Mouse (Mus musculus): ENCODE results near the gene Npr1. TPM values are rescaled to one million over a fixed set of nuclear protein-coding genes. Genes with fewer than 3 reads are reported as not detected.

Npr1 gene
- polyA plus RNA-seq (2011; ENCODE audit: insufficient read depth, insufficient read length, low replicate concordance, missing spikeins): 6.4 and 10.6 TPM in 2 replicates

DNA sequence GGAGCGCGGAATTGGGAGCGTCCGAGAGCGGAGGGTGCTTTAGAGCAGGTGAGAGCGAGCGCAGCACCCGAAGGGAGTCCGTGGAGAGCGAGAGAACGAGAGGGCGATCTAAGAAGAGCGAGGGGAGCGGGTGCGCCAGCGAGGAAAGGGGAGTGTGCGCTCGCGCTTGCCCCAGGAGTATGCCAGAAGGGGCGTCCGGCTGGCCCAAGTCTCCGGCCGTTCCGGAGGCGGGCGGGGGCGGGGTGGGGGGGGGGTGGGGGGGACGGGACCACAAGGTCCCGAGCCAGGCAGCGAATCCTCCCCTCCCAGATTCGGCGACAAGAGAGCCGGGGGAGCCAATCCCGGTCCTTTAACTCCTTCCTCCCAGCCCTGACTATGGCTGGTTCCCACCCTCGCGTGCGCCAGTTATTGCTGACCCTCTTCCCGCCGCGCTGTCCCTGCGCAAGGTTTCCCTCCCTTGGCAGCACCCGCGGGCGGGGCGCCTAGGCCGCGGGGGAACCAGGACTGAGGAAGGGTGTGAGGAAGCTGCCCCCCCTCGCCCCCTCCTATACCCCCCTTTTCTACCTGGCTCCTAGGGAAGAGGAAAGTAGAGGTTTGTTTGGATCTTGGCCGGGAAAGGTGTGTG is at the start of gene Npr1:
Gene Npr1 (minus strand): TSS at position 181 of the 625 bp plus-strand sequence.
- TF ChIP-seq POLR2A (IDR thresholded peaks at IDR 0.05; ENCODE audit: borderline replicate concordance, control insufficient read depth, low read depth, low read length) (no peak), CTCF (IDR thresholded peaks at IDR 0.05; ENCODE audit: control insufficient read depth, insufficient read depth, low read length) (no peak)
- Histone ChIP-seq H3K4me3 (replicated peaks; ENCODE audit: control insufficient read depth, low read depth, low read length) (peak within 1 kb of the TSS; percentile 29), H3K27ac (ENCODE audit: control insufficient read depth, insufficient read depth, low read depth, low read length, poor library complexity) (no peak within 1 kb of the TSS; the same call in 1 of the 2 replicates), H3K4me1 (ENCODE audit: control insufficient read depth, insufficient read depth, low read length) (no peaks in the 10 kb centered on the region)
- WGBS: under 1% methylated on average over 43 of the region's 49 CpGs

DNA sequence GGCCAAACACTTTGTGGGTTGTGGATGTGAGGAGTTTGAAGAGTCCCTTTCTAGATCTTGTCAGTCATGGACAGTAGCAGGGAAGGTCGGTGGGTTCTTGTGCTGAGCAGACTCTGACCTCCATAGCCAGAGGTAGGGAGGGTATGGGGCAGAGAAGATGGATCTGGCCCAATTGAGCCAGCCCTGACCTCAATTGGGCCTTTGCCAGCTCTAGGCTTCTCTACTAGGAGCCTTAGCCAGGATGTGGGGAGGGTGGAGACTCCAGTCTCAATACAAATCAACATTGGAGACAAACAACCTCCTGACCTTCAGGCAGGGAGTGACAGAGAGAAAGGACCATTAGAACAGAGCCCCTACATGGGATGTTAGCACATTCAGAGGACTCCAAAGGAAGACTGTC is 49.6 kb upstream of the Npr1 start:
- H3K4me1 ChIP-seq (ENCODE audit: control insufficient read depth, insufficient read depth, low read length): peaks cover 3% of the 10 kb centered on the region; the same call in 1 of the 2 replicates
- no peak overlapping the region for H3K27ac ChIP-seq (ENCODE audit: control insufficient read depth, insufficient read depth, low read depth, low read length, poor library complexity)
- peak overlapping the region; percentile 74 for H3K4me3 ChIP-seq (replicated peaks; ENCODE audit: control insufficient read depth, low read depth, low read length)
- TF ChIP-seq POLR2A (IDR thresholded peaks at IDR 0.05; ENCODE audit: borderline replicate concordance, control insufficient read depth, low read depth, low read length) (no peak), CTCF (IDR thresholded peaks at IDR 0.05; ENCODE audit: control insufficient read depth, insufficient read depth, low read length) (no peak)
- WGBS: 4% methylated on average over 1 of the region's 1 CpGs

DNA sequence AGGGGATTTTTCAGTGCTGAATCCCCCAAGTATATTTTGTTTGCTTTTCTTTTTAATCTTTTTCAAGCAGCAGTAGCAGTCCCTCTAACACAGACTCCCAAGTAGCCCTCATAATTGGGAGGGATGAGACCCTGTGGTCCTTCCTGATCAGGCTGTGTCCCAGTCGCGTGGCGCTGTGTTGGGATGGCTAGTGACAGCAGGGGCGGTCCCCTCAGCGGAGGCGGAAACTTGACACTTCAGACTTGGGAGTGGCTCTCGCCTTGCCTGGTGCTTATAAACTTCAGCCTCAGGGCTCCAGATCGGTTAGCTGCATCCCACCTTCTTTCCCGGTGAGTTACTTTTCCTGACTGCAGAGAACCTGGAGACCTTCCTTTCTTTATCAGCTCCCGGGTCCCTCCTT is 49.0 kb upstream of the Npr1 start:
- peak; percentile 69; the same call in 1 of the 2 replicates for TF ChIP-seq POLR2A (IDR thresholded peaks at IDR 0.05; ENCODE audit: borderline replicate concordance, control insufficient read depth, low read depth, low read length)
- no peak for TF ChIP-seq CTCF (IDR thresholded peaks at IDR 0.05; ENCODE audit: control insufficient read depth, insufficient read depth, low read length)
- Histone ChIP-seq H3K4me1 (ENCODE audit: control insufficient read depth, insufficient read depth, low read length) (peaks cover 3% of the 10 kb centered on the region; the same call in 1 of the 2 replicates), H3K27ac (ENCODE audit: control insufficient read depth, insufficient read depth, low read depth, low read length, poor library complexity) (no peak overlapping the region), H3K4me3 (replicated peaks; ENCODE audit: control insufficient read depth, low read depth, low read length) (peak overlapping the region; percentile 74)
- 2% methylated on average over 10 of the region's 10 CpGs for WGBS

DNA sequence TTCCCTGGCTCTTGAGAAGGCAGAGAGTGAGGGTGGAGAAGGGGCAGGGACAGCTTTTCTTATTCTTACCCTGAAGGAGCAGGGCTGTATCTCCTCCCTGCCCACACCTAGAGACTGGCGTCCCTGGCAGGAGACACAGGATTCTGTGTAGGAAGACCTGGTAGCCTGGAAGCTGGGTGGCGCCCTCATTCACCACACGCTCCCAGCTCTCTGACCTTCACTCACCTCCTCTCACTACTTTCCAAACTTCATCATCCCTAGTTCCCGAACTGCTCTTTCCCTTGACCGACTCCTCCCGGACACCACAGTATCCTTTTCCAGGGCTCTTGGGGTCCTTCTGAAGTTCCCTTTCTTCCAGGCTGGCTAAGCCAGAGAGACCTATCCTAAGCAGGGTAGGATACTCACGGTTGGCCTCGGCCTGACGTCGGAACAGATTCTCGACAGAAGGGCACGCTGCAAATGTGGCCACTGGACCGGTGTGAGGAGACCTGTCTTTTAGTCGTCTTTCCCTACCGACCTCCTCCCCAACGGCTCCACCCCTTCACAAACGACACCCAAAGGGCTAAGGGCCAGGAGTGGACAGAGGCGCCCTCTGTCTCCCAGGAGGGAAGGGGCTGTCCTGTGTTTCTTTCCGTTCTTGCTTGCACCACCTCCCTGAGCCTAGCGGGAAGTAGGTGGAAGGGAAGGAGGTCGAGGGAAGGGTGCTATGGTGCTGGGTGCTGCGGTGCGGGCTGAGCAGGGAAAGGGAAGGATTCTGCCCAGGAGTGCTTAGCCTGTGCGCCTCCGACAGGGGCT is 48.3 kb upstream of the Npr1 start, which contains the start of the genes S100a1 and S100a13:
Gene S100a1 (minus strand): TSS at position 597 of the 795 bp plus-strand sequence.
Gene S100a13 (plus strand): TSS at position 640 of the 795 bp plus-strand sequence.
- Histone ChIP-seq H3K27ac (ENCODE audit: control insufficient read depth, insufficient read depth, low read depth, low read length, poor library complexity) (peak within 1 kb of the TSS; percentile 15; the same call in 1 of the 2 replicates), H3K4me1 (ENCODE audit: control insufficient read depth, insufficient read depth, low read length) (peaks cover 3% of the 10 kb centered on the region; the same call in 1 of the 2 replicates)
- 6% methylated on average over 25 of the region's 25 CpGs for WGBS

DNA sequence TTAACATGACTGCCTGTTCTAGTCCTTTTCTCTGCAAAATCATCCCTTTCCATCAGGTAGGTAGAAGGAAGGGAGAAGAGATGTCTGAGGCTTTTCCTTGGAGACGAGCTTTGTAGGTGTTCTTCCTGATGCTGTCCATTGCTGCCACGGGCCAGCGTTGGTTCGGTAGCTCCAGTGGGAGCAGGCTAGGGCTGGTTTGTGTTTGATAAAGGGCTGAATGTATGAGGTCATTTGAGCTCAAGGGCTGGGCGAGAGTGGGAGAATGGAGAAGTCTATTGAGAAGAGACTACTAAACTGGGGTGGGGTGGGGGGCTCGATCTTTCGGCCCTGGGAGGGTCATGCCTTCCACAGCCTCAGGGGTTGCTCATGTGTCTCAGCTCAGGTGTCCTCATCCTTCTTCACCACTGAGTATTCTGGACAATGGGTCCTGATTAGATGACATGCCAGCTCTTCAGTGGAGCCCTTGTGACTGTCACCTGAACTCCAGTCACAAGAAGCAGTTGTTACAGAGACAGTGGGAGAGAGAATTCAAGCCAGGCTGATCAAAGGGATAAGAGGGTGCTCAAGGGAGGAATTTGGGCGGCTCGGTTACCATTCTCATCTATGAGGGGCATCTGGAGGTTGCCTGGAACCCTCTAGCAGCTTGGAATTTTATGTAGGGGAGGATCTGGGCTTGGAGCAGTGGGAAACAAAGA is 47.4 kb upstream of the Npr1 start:
- Histone ChIP-seq H3K4me1 (ENCODE audit: control insufficient read depth, insufficient read depth, low read length) (peaks cover 3% of the 10 kb centered on the region; the same call in 1 of the 2 replicates), H3K4me3 (replicated peaks; ENCODE audit: control insufficient read depth, low read depth, low read length) (no peak overlapping the region), H3K27ac (ENCODE audit: control insufficient read depth, insufficient read depth, low read depth, low read length, poor library complexity) (no peak overlapping the region)
- WGBS: 81% methylated on average over 9 of the region's 9 CpGs
- no peak for TF ChIP-seq POLR2A (IDR thresholded peaks at IDR 0.05; ENCODE audit: borderline replicate concordance, control insufficient read depth, low read depth, low read length)
- TF ChIP-seq CTCF (IDR thresholded peaks at IDR 0.05; ENCODE audit: control insufficient read depth, insufficient read depth, low read length): no peak

More for the DNA sequence above, 48.3 kb upstream of the Npr1 start, which contains the start of the genes S100a1 and S100a13:
- TF ChIP-seq POLR2A (IDR thresholded peaks at IDR 0.05; ENCODE audit: borderline replicate concordance, control insufficient read depth, low read depth, low read length): peak; percentile 40; the same call in 1 of the 2 replicates
- peak; percentile 12; the same call in 1 of the 2 replicates for TF ChIP-seq CTCF (IDR thresholded peaks at IDR 0.05; ENCODE audit: control insufficient read depth, insufficient read depth, low read length)
- peak within 1 kb of the TSS; percentile 74 for H3K4me3 ChIP-seq (replicated peaks; ENCODE audit: control insufficient read depth, low read depth, low read length)

DNA sequence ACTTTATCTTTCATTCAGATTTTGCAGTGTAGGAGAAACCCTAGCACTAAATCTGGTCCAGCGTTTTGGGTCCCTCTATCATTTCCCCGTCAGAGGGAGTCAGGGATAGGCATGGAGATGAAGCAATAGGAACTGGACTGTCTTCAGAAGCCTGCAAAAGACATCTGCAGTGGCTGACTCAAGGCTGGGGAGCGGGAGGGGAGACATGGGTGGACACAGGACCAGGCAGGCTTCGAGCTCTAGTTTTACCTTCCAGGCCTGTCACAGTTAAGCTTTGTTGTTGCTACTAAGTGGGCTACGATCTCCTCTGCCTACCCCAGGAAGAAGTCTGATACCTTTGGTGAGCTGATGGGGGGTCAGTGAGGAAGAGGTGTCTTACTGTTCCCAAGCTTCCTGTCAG is 46.6 kb upstream of the Npr1 start:
- TF ChIP-seq CTCF (IDR thresholded peaks at IDR 0.05; ENCODE audit: control insufficient read depth, insufficient read depth, low read length) (no peak), POLR2A (IDR thresholded peaks at IDR 0.05; ENCODE audit: borderline replicate concordance, control insufficient read depth, low read depth, low read length) (no peak)

DNA sequence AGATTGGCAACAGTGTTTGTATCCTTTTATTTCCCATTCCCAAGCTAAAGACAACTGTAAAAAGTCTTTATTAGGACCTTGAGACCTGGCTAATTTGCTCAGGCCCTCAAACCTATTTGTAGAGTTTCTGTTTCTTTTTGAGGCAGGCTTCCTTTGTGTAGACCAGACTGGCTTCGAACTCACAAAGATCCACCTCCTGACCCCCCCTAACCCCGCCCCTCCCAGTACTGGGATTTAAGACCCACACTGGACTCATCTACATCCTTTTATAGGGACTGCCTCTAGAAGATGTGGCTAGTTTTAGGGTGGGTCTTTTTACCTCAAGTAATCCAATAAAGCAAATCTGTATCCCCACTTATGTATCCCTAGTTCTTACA is 44.1 kb upstream of the Npr1 start:
- no peak overlapping the region for H3K4me3 ChIP-seq (replicated peaks; ENCODE audit: control insufficient read depth, low read depth, low read length)
- H3K4me1 ChIP-seq (ENCODE audit: control insufficient read depth, insufficient read depth, low read length): peaks cover 1% of the 10 kb centered on the region; the same call in 1 of the 2 replicates
- TF ChIP-seq POLR2A (IDR thresholded peaks at IDR 0.05; ENCODE audit: borderline replicate concordance, control insufficient read depth, low read depth, low read length) (no peak), CTCF (IDR thresholded peaks at IDR 0.05; ENCODE audit: control insufficient read depth, insufficient read depth, low read length) (no peak)
- 13% methylated on average over 2 of the region's 2 CpGs for WGBS
- H3K27ac ChIP-seq (ENCODE audit: control insufficient read depth, insufficient read depth, low read depth, low read length, poor library complexity): no peak overlapping the region; the same call in 1 of the 2 replicates

More for the DNA sequence above, 46.6 kb upstream of the Npr1 start:
- Histone ChIP-seq H3K4me1 (ENCODE audit: control insufficient read depth, insufficient read depth, low read length) (peaks cover 3% of the 10 kb centered on the region; the same call in 1 of the 2 replicates), H3K4me3 (replicated peaks; ENCODE audit: control insufficient read depth, low read depth, low read length) (no peak overlapping the region), H3K27ac (ENCODE audit: control insufficient read depth, insufficient read depth, low read depth, low read length, poor library complexity) (no peak overlapping the region)
- WGBS: 75% methylated on average over 5 of the region's 5 CpGs

All from bone marrow, adult 2 months (tissue).